Mouse (Mus musculus) retina, adult 2 months (tissue): Measurements from ENCODE around the gene Cd38.

ENCODE experiments used
- DNase-seq: peaks from one replicate; pipeline ENCODE4 v3.0.0-alpha.2; 2012; ENCODE audit warnings: low read depth, low spot score

The Cd38 gene

DNA sequence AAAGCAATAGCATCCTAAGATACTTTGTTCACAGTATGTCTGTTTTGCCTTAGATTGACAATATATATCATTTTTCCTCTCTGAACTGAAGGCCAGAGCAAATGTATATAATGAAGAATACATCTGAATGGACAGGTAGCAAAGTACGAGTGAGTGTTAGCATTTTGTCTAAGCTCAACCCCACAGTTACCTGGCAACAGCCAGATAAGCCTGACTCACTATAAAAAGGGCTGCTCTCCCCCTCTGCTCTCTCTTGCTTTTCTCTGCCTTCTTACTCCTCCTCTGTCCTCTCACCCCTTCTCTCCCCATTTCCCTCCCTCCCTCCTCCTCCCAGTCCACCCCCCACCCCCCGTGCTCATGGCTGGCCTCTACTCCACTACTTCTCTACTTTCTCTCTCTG lies 64.9 kb downstream of the Cd38 start:
- no peak for DNase-seq

- no peak for DNase-seq
Measured at GRCm38 (mm10) chr5:43947330-43947977, 79.1 kb downstream of the Cd38 start.

- no peak for DNase-seq
Measured at GRCm38 (mm10) chr5:43948111-43948743, 79.9 kb downstream of the Cd38 start.

DNA sequence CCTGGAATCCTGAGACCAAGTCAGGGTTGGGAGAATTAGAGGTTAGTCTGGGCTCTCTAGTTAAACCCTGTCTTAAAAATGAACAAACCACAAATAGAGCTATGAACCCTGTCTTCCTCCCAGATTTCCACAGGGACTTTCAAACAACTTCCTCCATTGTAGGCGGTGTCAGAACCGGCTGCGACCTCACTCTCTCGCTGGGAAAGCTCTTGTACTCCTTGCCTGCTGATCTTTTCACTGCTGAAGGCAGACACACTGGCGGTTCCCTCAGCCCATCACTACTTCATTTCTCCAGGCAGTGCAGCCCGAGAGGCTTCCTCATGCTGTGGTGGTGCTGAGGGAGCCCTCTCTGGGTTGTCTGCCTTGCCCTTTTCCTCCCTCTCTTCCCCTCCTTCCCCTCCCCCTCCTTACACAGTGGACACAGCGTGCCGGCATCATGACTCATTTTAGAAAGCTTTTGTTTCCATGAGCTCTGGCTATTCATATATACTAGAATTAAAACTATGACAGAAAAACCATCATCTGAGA lies 80.5 kb downstream of the Cd38 start:
- no peak for DNase-seq

- DNase-seq: no peak
Measured at GRCm38 (mm10) chr5:43953241-43953640, 84.9 kb downstream of the Cd38 start.

DNA sequence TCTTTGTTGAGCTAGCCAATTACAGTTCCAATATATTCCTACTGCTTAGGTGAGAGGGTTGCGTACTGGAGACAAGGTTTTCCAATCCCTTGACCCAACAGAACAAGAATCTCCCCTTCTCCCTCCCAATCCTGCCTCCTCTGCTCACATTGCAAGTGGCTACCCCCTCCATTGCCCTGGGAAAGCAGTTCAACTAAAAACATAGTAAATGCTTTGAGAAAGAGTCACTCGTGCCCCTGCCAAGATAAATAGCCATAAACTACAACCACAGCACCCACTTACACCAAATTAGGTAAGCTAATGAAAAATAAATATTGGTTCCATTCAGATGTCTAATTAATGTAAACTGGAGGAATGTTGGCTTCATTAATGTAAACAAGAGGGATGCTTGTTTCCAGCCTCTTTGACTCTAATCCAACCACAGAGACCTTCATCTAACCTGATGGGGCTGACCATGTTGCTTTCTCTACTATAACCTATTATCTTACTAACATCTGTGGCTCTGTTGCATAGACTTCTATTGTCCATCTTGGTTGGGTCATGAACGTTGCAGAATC lies 91.6 kb downstream of the Cd38 start:
- DNase-seq: no peak

DNA sequence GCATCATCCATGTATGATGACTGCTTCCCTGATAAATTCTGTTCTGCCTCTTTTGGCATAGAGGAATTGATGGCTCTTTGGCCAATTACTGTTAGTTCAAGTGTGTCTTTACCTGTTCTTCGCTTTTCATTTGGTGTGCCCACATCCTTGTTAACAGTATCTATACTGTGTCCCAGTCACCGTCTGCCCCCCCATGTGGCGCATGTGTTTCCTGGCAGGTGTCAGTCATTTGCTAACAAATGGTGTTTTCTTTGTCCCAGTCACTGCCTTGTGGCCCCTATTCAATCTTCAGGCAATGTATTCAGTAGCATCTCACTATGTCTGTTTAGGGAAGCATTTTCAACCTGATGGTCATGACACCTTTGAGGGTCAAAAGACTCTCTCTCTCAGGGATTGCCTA lies 92.7 kb downstream of the Cd38 start:
- no peak for DNase-seq
